Mouse (Mus musculus) CH12F3 (cell line): ENCODE results near the gene Rxfp3.

Source experiments
- in situ Hi-C: fragments of 300-500 bp; cut with MboI; formaldehyde crosslinking; loops from 2 replicates; pipeline ENCODE4 v1.14.3; 2020; ENCODE audit warnings: low sequenced_read_pairs

Rxfp3 gene

DNA sequence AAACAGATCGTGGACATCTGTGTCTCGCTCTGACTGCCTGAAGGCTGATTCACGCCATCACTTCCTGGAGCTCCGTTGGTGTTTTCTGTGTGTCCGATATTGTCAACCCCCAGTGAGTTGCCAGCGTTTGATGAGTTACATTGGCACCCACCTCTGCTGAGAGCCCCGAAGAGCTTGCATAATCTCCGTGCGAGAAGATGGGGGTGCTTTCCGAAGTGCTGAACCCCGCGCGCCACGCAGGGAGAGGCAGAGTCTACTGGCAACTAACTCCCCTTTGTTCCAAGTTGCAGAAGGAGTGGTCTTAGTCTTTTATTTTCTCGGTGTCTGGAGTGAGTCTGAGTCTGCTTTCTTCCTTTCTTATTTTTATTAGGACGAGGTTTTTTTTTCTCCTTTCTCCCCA lies at the start of gene Rxfp3:
Gene Rxfp3, minus strand, starts transcription at position 281 of the 400 bp plus-strand sequence.
- in situ Hi-C loops: loop anchor here (5.0 to 10.0 kb wide), 2 partner anchors 277 to 340 kb away; no protein-coding TSS in a partner anchor

DNA sequence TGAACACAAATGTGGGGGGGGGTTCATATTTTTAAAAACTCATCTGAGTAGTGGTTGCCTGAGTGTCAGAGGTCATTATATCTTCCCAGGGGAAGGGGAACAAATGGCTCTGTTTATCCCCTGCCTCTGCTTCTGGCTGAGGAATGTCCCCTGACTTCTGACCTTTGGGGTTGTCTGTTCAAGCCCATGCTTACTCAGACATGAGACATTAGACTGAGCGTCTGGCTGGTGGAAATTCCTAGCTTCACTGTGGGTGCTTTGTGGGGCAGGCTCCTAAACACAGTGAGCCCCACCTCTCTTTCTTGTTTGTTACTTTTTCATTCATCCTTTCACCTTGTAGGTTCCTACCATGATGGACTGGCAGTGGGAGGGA lies 47.2 kb upstream of the Rxfp3 start:
- in situ Hi-C loops: no loop called here

DNA sequence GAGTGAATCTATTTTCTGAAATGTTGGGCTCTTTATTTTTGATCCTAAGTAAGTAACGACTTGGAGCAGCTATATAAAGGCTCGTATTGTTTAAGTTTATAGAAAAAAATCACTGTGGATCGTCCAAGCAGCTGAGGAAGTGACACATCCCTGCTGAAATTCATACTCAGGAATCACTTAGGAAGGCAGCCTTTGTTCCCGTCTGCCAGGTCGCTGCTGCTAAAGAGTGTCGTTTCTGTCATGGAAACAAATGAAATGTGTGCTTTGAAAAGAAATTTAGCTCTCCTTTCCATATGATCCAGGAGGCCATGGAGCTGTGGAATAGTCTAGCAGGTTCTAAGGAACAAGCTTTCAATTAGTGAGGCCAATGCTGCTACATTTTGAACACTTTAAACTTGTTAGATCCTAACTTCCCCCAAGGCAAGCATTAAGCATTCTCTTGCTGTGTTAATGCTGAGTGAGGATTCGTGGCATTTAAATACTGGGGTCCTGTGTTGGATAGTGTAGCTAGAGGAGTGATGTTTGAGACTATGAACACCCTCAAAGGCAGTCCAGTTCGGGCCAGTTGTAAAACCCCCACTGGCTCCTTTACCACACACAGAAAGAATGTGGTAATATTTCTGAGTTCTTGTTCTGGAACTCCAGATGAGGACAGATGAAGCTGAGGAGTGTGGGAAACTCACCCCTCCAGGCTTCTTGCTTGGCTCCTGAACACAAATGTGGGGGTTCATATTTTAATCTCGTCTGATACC lies 46.6 kb upstream of the Rxfp3 start:
- in situ Hi-C loops: no loop called here

DNA sequence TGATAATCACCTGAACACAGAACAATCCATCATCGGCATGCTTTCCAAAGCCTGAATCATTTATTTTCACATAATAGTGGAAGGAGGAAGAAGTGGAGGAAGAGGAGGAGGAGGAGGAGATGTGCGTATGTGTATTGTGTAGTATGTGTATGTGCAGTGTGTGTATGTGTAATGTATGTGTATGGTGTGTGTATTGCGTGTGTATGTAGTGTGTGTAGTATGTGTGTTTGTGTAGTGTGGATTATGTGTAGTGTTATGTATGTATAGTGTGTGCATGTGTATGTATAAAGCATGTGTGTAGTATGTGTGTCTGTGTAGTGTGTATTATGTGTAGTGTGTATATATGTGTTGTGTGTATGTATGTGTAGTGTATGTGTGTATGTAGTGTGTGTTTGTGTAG lies 45.9 kb upstream of the Rxfp3 start:
- in situ Hi-C loops: no loop called here

DNA sequence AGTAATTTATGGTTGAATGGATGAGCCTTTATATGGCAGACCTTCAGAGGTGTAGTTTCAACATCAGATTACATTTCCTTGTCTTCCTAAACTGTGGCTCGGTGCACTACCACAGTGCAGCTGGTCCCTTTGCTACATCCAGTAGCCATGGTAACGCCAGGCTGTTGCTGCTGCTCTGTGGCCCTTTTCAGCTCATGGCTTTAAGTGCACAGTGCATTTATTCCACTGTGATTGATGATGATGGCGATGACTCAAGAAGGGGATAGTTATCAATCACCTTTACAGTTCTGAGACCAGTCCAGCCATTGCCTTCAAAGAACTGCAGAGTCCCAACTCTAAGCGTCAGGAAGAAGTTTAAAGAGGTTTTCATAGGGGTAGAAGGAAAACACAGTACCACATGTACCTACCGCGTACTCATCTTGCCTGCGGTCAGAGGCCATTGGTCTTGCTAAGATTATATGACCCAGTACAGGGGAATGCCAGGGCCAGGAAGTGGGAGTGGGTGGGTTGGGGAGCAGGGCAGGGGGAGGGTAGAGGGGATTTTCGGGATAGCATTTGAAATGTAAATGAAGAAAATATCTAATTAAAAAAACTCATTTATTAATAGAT lies 45.3 kb upstream of the Rxfp3 start:
- in situ Hi-C loops: no loop called here

DNA sequence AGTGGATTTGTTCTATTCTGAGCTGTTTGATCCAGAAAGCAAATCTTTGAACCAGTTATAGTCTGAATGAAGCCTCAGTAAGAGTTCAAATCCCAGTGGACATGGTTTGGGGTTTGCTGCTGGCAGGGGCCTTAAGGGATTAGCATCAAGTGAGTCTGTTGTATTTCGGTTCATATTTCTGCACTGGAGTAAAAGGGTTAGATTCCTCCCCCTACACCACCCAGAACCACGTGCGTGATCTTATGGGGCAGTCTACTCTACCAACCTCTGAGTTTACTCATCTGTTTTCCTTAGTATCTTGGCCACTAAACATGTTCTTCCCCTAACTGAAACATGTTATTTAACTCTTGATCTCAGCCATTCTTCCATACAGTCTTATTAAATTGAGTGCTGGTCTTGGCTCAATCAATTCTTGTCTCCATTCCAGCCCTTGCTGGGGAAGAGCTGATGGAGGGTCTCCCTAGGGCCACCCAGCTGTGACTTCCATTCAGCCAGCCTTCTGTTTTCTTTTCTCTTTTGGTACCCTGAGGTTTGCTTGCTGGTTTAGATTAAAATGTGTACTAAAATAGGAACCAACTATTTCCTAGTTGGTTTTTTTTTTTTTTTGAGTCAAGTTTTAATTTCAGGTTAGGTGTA lies 38.1 kb upstream of the Rxfp3 start:
- in situ Hi-C loops: no loop called here

DNA sequence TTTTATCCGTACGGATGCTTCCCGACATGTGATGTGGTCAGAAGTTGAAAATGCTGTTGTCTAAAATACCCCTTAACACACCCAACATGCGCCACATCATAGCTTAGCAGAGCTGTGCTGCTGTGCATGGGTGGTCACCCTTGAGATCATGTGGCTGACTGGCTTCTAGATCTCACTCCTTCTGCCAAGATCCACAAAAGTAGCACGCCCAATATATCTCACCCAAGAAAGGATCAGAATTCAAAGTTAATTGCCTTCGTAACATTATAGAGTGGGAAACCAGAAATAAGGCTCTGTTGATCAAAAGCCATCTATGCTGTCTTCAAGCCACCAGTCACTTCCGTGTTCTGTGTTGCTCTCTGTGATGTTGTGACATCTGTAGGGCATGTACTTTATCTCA lies 30.1 kb upstream of the Rxfp3 start:
- in situ Hi-C loops: no loop called here

DNA sequence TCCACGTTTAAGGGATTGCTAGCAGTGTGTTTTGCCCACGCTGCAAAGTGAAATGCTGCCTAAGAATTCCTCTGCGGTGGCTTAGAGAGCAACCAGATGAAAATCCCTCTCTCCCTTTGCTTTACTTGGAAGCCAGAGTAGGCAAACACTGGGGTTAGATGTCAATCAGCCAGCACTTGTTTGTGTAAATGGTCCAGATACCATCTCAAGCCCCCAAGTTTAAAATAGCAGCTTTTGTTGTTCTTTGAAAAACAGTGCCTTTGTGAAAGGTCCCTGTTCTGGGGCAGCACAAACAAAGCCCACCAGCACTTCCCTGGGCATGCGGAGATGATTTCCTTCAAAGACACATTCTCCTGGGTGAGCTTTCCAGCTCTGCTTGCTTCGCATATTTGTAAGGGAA lies 28.5 kb upstream of the Rxfp3 start:
- in situ Hi-C loops: no loop called here

DNA sequence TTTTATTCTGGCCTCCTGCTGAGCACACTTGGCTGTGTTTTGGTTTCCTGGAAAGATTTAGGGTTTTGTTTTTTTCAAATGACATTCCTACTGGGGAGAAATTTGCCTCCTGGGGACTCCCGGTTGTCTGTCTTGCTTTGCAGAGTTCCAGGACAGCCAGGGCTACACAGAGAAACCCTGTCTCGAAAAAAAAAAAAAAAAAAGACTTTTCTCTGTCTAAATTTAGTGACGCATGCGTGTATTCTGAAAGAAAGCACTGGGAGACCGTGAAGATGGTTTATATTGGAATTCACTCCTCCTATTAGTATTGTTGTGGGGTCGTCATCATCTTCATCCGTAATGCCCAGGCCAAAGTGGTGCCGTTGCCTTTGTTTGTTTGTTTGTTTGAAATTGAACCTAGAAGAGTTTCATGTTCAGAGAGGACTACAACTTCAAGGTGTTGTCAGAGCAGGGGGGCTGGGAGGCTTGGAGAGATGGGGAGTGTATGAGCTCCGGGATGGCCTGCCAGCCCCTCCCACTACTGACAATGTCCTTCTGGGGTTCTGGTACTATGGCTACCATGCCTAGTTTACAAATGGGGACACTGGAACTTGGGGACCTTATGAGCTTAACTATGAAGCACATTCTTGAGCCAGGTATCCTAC lies 27.9 kb upstream of the Rxfp3 start:
- in situ Hi-C loops: no loop called here

DNA sequence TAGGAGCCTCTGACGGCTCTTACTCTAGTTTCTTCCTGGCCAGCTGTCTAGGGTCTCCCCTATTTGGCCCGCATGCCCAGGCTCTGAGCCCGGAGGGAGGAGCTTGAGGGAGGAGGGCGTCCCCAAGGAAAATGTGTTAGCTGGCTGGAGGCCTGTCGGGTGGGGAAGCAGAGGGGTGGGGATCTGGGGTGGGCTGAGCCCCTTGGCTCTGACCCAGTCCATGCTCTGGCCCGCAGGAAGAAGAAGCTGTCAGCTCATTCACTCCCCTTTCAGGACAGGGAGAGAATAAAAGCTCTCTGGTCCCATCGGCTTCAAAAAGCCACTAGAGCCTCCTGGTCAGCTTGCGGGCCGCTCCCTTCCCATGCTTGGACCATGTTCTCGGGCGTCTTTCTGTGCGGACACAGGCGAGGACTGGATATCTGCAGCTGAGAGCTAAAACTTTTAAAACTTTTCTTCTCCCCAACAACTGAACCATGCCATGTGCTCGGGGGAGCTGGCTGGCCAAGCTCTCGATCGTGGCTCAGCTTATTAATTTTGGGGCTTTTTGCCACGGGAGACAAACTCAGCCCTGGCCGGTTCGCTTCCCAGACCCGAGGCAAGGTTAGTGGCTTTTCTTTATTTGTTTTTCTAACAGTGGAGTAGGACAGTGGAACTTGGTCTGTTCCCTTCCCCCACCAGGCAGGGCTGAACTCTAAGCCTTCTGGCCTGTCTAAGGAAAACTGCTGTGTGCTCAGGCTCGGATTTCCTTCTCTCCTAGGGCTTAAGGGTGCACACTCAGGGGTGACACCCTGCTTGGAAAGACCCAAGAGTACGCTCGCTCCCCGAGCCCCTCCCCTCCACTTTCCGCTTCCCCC lies 27.0 kb upstream of the Rxfp3 start, which contains the start of gene Adamts12:
Gene Adamts12, plus strand, starts transcription at position 233 of the 854 bp plus-strand sequence.
- in situ Hi-C loops: no loop called here

DNA sequence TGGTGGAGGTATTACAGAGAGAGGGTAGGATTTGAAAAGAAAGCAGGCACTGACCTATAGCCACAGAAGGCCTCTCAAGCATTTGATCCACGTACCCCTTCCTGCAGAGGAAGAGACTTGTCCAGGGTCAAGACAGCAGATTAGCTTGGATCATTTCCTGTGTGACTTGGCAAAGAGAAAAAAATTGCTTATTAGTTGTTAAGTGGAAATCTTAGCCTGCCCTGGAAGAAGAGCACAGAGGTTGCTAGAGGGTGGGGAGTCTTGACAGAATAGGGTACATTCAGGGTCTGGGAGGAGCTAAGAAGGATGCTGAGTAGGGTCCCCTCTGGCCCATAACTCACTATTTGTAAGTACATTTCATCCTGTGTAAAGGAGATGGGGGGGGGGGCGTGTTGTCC lies 26.4 kb upstream of the Rxfp3 start:
- in situ Hi-C loops: no loop called here

DNA sequence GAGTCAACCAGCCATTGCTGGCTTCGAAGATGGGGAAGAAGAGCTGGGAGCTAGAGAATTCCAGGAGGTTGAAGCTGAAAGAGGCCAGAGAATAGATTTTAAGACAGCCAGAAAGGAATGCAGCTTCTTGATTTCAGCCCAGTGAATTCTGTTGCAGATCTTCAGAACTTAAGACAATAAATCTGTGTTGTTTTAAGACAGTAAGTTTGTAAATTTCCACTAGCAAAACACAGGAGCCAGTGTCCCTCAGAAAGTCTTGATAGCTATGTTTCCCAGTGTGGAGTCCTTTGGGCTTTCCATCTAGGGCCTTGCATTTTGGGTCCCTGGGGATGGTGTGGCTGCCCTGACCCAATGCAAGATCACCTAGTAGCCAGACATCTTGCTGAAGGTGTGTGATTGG lies 25.1 kb upstream of the Rxfp3 start:
- in situ Hi-C loops: no loop called here

DNA sequence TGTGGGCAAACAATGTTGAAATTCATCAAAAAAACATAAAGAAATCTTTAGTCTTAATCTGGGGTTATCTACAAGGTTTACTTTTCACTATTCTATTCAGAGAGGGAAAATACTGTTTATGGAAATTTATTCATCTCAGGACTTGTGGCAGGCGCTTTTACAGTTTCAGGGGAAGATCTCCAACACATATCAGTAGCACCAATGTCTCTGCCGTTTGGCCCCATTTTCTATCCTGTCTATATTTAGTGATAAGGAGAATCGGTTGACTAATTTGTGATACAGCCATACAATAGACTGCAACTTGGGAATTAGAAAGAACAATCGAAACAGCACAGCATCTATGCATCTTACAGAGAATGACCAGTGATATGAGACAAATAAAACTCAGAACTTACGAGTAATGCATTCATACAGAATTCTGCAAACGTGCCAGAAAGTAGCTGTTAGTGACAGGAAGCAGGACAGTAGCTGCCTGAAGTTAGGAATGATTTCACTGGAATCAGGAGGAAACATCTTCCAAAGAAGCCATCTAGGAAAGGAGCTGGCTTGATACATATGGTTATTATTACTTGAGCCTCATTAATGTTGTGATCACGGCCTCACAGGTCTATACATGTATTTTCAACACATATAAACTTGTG lies 16.8 kb upstream of the Rxfp3 start:
- in situ Hi-C loops: no loop called here

DNA sequence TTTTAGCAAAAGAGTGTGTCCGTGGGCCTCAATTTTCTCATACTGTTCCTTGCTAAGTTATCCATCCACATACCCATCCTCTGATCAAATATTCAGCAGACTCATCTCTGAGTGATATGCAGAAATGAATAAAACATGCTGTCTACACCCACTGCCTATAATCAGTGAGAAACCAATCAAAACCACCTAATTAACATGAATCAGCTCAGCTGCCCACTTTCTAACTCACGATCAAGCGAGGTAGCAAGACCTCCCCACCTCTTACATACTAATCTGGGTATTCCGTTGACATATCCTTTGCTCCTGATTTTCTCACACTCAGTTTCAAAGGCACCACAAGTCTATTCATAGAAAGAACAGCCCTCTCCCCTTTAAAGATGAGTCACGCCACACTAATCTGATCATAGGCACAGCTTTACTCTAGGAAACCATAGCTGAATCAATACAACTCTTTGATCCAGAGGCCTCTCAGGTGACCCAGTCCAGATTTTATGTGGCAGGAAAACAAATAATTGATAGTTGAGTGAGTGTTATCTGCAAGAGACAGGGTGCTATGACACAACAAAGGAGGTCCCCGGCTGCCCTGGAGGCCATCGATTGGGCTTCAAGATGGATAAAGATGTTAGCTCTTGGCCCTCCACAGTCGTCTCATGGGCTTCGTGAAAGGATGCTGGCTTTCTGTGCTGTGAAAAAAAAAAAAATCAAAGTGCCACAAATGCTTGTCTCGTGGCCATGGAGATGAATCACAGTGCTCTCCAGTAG lies 16.1 kb upstream of the Rxfp3 start:
- in situ Hi-C loops: no loop called here

DNA sequence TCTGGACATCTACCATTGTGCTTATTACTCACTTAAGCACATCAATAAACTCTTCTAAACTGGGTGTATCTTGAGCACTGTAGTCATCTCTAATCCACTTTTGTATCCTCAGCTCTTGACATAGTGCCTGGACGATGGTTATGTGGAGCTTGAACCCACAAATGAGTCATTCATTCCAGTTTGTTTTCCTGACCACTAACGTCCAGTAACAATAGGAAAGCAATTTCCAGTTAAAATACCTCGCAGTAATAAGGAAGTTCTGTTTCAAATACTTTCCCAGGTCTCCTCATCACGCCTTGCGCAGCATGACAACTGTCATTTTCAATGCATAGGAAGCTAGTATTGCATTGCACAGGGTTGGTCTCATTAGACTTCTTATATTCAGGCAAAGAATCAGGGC lies 5.0 kb upstream of the Rxfp3 start:
- in situ Hi-C loops: no loop called here

DNA sequence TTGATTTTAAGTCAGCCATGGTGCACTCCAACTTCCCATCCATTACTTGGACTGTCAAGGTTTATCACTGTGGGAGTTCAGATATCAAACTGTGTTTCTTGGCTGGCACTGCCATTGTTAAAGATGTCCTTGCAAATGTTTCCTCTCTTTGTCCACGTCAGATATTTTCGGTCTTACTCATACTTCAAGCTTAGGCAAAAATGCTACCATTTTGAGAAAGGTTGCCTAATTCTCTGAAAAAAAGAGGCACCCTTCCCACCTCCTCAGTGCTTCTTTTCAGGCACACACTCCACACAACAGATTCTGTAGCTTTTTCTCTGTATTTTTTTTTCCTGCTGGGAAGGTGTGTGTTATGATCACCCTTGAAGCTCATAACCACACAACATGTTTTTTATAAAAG lies 3.4 kb upstream of the Rxfp3 start:
- in situ Hi-C loops: no loop called here

DNA sequence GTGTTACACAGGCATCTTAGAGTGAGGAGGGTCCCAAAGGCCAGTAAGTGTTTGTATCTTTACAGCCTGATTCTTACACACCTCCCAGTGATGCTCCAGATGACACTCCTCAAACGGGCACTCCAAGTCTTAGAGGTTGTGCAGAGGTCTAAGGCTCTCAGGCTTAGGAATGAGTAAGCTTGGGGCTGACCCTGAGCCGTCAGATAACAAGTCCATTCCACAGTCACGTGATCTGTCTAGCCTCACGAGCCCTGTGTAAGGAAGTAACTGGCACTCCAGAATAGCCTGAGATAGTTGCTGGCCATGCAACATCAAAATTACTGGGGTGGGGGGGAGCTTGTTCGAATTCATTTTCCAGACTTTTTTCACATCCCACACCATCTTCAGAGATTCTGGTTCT lies 2.3 kb upstream of the Rxfp3 start:
- in situ Hi-C loops: no loop called here

DNA sequence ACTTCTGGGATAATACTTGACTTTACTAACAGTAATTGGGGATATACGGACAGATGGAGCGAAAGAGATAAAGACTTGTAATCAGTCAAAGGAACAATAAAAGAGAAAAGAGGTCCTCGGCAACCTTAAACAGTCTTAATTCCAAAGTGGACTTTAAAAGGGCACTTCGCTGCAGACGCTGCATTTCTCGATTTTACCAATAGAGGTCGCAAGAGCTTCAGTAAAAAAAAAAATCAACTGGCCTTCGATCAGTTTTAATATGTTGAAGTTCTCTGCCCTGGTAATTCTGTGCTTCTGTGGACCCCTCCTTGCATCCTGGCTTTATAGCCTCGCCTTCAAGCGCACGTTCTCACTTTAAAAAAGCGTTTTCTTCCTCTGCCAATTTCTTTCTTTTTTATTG lies 685 bp upstream of the Rxfp3 start:
- in situ Hi-C loops: loop anchor here (5.0 to 10.0 kb wide), 2 partner anchors 276 to 339 kb away; no protein-coding TSS in a partner anchor

DNA sequence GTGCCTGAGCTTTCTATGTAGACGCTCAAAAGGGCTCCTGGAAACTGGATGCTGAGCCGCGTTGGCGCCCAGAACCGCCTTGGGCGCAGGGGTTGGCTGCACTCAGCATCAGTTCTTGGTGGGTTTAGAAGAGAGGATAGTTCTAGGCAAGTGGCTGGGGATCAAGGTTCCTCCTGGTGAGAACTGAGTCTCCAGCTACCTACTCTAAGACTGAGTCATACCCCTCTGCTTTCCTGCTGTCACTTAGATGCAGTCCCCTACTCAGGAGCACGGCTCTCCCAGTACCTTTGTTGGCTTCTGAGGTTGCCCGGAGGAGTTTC lies 455 bp downstream of the Rxfp3 start:
- in situ Hi-C loops: loop anchor here (5.0 to 10.0 kb wide), 2 partner anchors 277 to 340 kb away; no protein-coding TSS in a partner anchor
